Mouse (Mus musculus): ENCODE data around the gene Ubl4b. TPM values are rescaled to one million over a fixed set of nuclear protein-coding genes. Genes with fewer than 3 reads are reported as not detected.

The Ubl4b gene
- polyA plus RNA-seq, 1 experiment, result not detected

GRCm38 (mm10) chr3:107586504-107586903, 31.6 kb upstream of the Ubl4b start:
- Histone ChIP-seq H3K36me3 (ENCODE audit: control insufficient read depth, insufficient read depth) (no peaks in the 10 kb centered on the region), H3ac (ENCODE audit: control insufficient read depth, insufficient read length, low read depth) (no peak overlapping the region), H3K4me3 (ENCODE audit: insufficient read depth, poor library complexity, severe bottlenecking) (no peak overlapping the region), H3K79me3 (ENCODE audit: low read depth) (no peaks in the 10 kb centered on the region), H3K79me2 (ENCODE audit: control insufficient read depth, insufficient read depth) (no peaks in the 10 kb centered on the region), H3K27me3 (ENCODE audit: control insufficient read depth, insufficient read depth, insufficient read length) (peaks cover 80% of the 10 kb centered on the region)
- TF ChIP-seq MYOG (IDR thresholded peaks at IDR 0.05; ENCODE audit: control insufficient read depth, extremely low read depth, insufficient read length) (no peak), FOSL1 (IDR thresholded peaks at IDR 0.05; ENCODE audit: insufficient read depth, low read length, poor library complexity, severe bottlenecking) (no peak), CTCF (IDR thresholded peaks at IDR 0.05; ENCODE audit: control insufficient read depth, insufficient read depth, insufficient read length) (no peak), CEBPB (IDR thresholded peaks at IDR 0.05; ENCODE audit: low read depth) (no peak), MAX (IDR thresholded peaks at IDR 0.05) (no peak)

- H3K27me3 ChIP-seq (ENCODE audit: control insufficient read depth, insufficient read depth, insufficient read length), result peaks cover 82% of the 10 kb centered on the region
- no peak overlapping the region for H3ac ChIP-seq (ENCODE audit: control insufficient read depth, insufficient read length, low read depth)
- H3K4me3 ChIP-seq (ENCODE audit: insufficient read depth, poor library complexity, severe bottlenecking), result no peak overlapping the region
- no peaks in the 10 kb centered on the region for H3K36me3 ChIP-seq (ENCODE audit: control insufficient read depth, insufficient read depth)
- TF ChIP-seq MAX (IDR thresholded peaks at IDR 0.05) (no peak), MYOD1 (IDR thresholded peaks at IDR 0.05; ENCODE audit: control insufficient read depth, insufficient read length, low read depth) (no peak)
- no peaks in the 10 kb centered on the region for H3K79me2 ChIP-seq (ENCODE audit: control insufficient read depth, insufficient read depth)
- H3K79me3 ChIP-seq (ENCODE audit: low read depth), result no peaks in the 10 kb centered on the region
Measured at GRCm38 (mm10) chr3:107583893-107584292, 29.0 kb upstream of the Ubl4b start.

GRCm38 (mm10) chr3:107582875-107583767, 28.2 kb upstream of the Ubl4b start:
- H3ac ChIP-seq (ENCODE audit: control insufficient read depth, insufficient read length, low read depth), result no peak overlapping the region
- no peaks in the 10 kb centered on the region for H3K36me3 ChIP-seq (ENCODE audit: control insufficient read depth, insufficient read depth)
- TF ChIP-seq MAX (IDR thresholded peaks at IDR 0.05), result no peak
- TF ChIP-seq MYOG (IDR thresholded peaks at IDR 0.05; ENCODE audit: control insufficient read depth, extremely low read depth, insufficient read length), result no peak
- TF ChIP-seq FOSL1 (IDR thresholded peaks at IDR 0.05; ENCODE audit: insufficient read depth, low read length, poor library complexity, severe bottlenecking), result no peak
- TF ChIP-seq MYOD1 (IDR thresholded peaks at IDR 0.05; ENCODE audit: control insufficient read depth, insufficient read length, low read depth), result no peak
- no peak for TF ChIP-seq CEBPB (IDR thresholded peaks at IDR 0.05; ENCODE audit: low read depth)
- no peak for TF ChIP-seq USF1 (IDR thresholded peaks at IDR 0.05; ENCODE audit: low read depth)
- peaks cover 75% of the 10 kb centered on the region for H3K27me3 ChIP-seq (ENCODE audit: control insufficient read depth, insufficient read depth, insufficient read length)
- no peak overlapping the region for H3K4me3 ChIP-seq (ENCODE audit: insufficient read depth, poor library complexity, severe bottlenecking)
- H3K79me3 ChIP-seq (ENCODE audit: low read depth), result no peaks in the 10 kb centered on the region
- H3K79me2 ChIP-seq (ENCODE audit: control insufficient read depth, insufficient read depth), result no peaks in the 10 kb centered on the region

- peaks cover 67% of the 10 kb centered on the region for H3K27me3 ChIP-seq (ENCODE audit: control insufficient read depth, insufficient read depth, insufficient read length)
- TF ChIP-seq CEBPB (IDR thresholded peaks at IDR 0.05; ENCODE audit: low read depth), result no peak
- TF ChIP-seq USF1 (IDR thresholded peaks at IDR 0.05; ENCODE audit: low read depth), result no peak
- no peak for TF ChIP-seq FOSL1 (IDR thresholded peaks at IDR 0.05; ENCODE audit: insufficient read depth, low read length, poor library complexity, severe bottlenecking)
- no peak for TF ChIP-seq MYOD1 (IDR thresholded peaks at IDR 0.05; ENCODE audit: control insufficient read depth, insufficient read length, low read depth)
- no peak for TF ChIP-seq MAX (IDR thresholded peaks at IDR 0.05)
- no peak for TF ChIP-seq MYOG (IDR thresholded peaks at IDR 0.05; ENCODE audit: control insufficient read depth, extremely low read depth, insufficient read length)
- TF ChIP-seq CTCF (IDR thresholded peaks at IDR 0.05; ENCODE audit: control insufficient read depth, insufficient read depth, insufficient read length), result no peak
Measured at GRCm38 (mm10) chr3:107582130-107582874, 27.4 kb upstream of the Ubl4b start.

GRCm38 (mm10) chr3:107581103-107582010, 26.5 kb upstream of the Ubl4b start:
- Histone ChIP-seq H3K36me3 (ENCODE audit: control insufficient read depth, insufficient read depth) (no peaks in the 10 kb centered on the region), H3K4me3 (ENCODE audit: insufficient read depth, poor library complexity, severe bottlenecking) (no peak overlapping the region), H3K79me2 (ENCODE audit: control insufficient read depth, insufficient read depth) (no peaks in the 10 kb centered on the region), H3K79me3 (ENCODE audit: low read depth) (no peaks in the 10 kb centered on the region), H3K27me3 (ENCODE audit: control insufficient read depth, insufficient read depth, insufficient read length) (peaks cover 58% of the 10 kb centered on the region), H3ac (ENCODE audit: control insufficient read depth, insufficient read length, low read depth) (no peak overlapping the region)
- TF ChIP-seq CEBPB (IDR thresholded peaks at IDR 0.05; ENCODE audit: low read depth), result no peak
- TF ChIP-seq USF1 (IDR thresholded peaks at IDR 0.05; ENCODE audit: low read depth), result no peak
- TF ChIP-seq CTCF (IDR thresholded peaks at IDR 0.05; ENCODE audit: control insufficient read depth, insufficient read depth, insufficient read length), result no peak
- no peak for TF ChIP-seq FOSL1 (IDR thresholded peaks at IDR 0.05; ENCODE audit: insufficient read depth, low read length, poor library complexity, severe bottlenecking)
- no peak for TF ChIP-seq MAX (IDR thresholded peaks at IDR 0.05)
- TF ChIP-seq MYOG (IDR thresholded peaks at IDR 0.05; ENCODE audit: control insufficient read depth, extremely low read depth, insufficient read length), result no peak
- no peak for TF ChIP-seq MYOD1 (IDR thresholded peaks at IDR 0.05; ENCODE audit: control insufficient read depth, insufficient read length, low read depth)

More at GRCm38 (mm10) chr3:107582130-107582874, 27.4 kb upstream of the Ubl4b start:
- Histone ChIP-seq H3K79me3 (ENCODE audit: low read depth) (no peaks in the 10 kb centered on the region), H3ac (ENCODE audit: control insufficient read depth, insufficient read length, low read depth) (no peak overlapping the region), H3K36me3 (ENCODE audit: control insufficient read depth, insufficient read depth) (no peaks in the 10 kb centered on the region), H3K79me2 (ENCODE audit: control insufficient read depth, insufficient read depth) (no peaks in the 10 kb centered on the region), H3K4me3 (ENCODE audit: insufficient read depth, poor library complexity, severe bottlenecking) (no peak overlapping the region)
